Mouse (Mus musculus): ENCODE measurements at regions not wholly inside any gene's neighbourhood (a gene's known extent, or its start where the extent isn't known, plus 50 kb on each side); places are given as distances from the start of the nearest gene placed in this dataset. TPM values are rescaled to one million over a fixed set of nuclear protein-coding genes. Genes with fewer than 3 reads are reported as not detected.
A peak's percentile ranks its signal among the peaks of the same experiment; 100 is the strongest.

- 65% methylated on average over 3 of the region's 3 CpGs for WGBS
- no peaks in the 10 kb centered on the region for H3K4me1 ChIP-seq
- ATAC-seq (ENCODE audit: low FRiP score), result no peak
These were observed 61.1 kb upstream of the Meox2 start for GRCm38 (mm10) chr12:37047191-37047590.

DNA sequence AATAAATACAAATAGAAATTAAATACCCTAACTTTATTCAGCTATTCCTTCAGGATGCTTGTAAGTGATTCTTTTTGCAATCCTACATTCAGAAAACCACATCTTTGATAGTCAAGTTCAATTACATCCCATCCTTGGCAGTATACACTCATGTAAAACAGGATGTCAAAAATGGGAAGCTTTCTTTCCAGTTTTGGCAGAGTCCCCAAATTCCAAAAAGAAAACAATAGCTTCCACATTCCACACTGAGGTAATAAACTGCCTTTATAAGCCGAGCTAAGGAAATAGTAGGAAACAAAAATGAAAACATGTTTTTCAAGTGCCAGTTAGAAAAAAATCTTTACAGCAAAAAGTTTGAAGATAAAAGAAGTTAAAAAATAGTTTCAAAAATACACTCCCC, 57.7 kb upstream of the Meox2 start:
- no peak overlapping the region for H3K27ac ChIP-seq
- no peaks in the 10 kb centered on the region for H3K4me1 ChIP-seq
- no peak for ATAC-seq (ENCODE audit: low FRiP score)
- WGBS, result 59% methylated on average over 1 of the region's 1 CpGs
- no peaks in the 10 kb centered on the region for H3K9me3 ChIP-seq (replicated peaks)
- no peaks in the 10 kb centered on the region for H3K27me3 ChIP-seq
- H3K9ac ChIP-seq, result no peak overlapping the region
- no peak overlapping the region for H3K4me2 ChIP-seq (replicated peaks)
- H3K4me3 ChIP-seq, result no peak overlapping the region
- H3K36me3 ChIP-seq, result no peaks in the 10 kb centered on the region

More at GRCm38 (mm10) chr12:37047191-37047590, 61.1 kb upstream of the Meox2 start:
- Histone ChIP-seq H3K27me3 (no peaks in the 10 kb centered on the region), H3K9ac (no peak overlapping the region), H3K36me3 (no peaks in the 10 kb centered on the region), H3K4me2 (replicated peaks) (no peak overlapping the region), H3K27ac (no peak overlapping the region), H3K4me3 (no peak overlapping the region), H3K9me3 (replicated peaks) (no peaks in the 10 kb centered on the region)

DNA sequence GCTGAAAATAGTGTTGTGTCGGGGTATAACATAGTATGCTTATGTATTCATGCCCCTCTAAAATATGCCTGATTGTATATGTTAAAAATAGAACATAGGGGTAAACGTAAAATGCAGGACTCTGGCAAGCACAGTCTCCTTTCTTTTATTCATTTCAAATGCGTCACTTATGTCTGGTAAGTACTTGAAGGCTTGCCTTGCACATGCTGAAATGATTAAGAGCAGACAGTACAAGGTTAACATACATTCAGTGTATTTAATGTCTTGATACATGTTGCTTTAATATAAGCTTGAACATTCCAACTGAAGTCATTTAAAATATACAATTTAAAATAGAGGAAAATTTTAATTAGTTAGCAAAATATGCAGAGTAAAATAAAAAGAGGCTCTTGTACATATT, 50.9 kb upstream of the Meox2 start:
- Histone ChIP-seq H3K4me3 (no peak overlapping the region), H3K9me3 (replicated peaks) (no peaks in the 10 kb centered on the region), H3K9ac (no peak overlapping the region), H3K36me3 (no peaks in the 10 kb centered on the region), H3K27me3 (no peaks in the 10 kb centered on the region), H3K4me1 (no peaks in the 10 kb centered on the region), H3K4me2 (replicated peaks) (no peak overlapping the region), H3K27ac (no peak overlapping the region)
- no peak for ATAC-seq (ENCODE audit: low FRiP score)
- WGBS, result 66% methylated on average over 3 of the region's 3 CpGs

Small RNA genes in the stretch of these regions (microRNA-seq; reads per million reads assigned to microRNA genes)
- gene Gm44326 (not detected), gene Mir5099 (109 reads per million, percentile 46 among the genes with 10 or more reads in this experiment)

Measured in hindbrain, embryonic 12.5 days (tissue).